Mouse (Mus musculus): Measurements from ENCODE around the gene Gm3625.

- TF ChIP-seq POLR2A (IDR thresholded peaks at IDR 0.05; ENCODE audit: extremely low read depth, insufficient read depth, low read length) (no peak), CTCF (IDR thresholded peaks at IDR 0.05; ENCODE audit: extremely low read depth, insufficient read depth, low read length) (peak; percentile 62)
Observed at GRCm38 (mm10) chr12:4571864-4572263, 20.9 kb downstream of the Gm3625 start.

Data from cortical plate, adult 2 months (tissue).